Mouse (Mus musculus) C2C12 (cell line): ENCODE results near the gene Chst15.

Experiments used
- CEBPB ChIP-seq: IDR thresholded peaks from one replicate; pipeline ENCODE4 v1.6.1; 2011; ENCODE audit warnings: low read depth, mild to moderate bottlenecking, control low read depth, moderate library complexity
- CTCF ChIP-seq: IDR thresholded peaks from one replicate; pipeline ENCODE4 v1.5.1; 2011; ENCODE audit not compliant: control insufficient read depth, insufficient read depth, insufficient read length
- FOSL1 ChIP-seq: IDR thresholded peaks from one replicate; pipeline ENCODE4 v1.8.0; 2011; ENCODE audit warnings: mild to moderate bottlenecking, low read length; ENCODE audit not compliant: poor library complexity, insufficient read depth, severe bottlenecking
- MAX ChIP-seq: IDR thresholded peaks from one replicate; pipeline ENCODE4 v1.6.1; 2011; ENCODE audit warnings: mild to moderate bottlenecking, control low read depth
- MYOD1 ChIP-seq: IDR thresholded peaks from one replicate; pipeline ENCODE4 v1.6.1; 2011; ENCODE audit warnings: low read depth; ENCODE audit not compliant: control insufficient read depth, insufficient read length
- MYOG ChIP-seq: IDR thresholded peaks from one replicate; pipeline ENCODE4 v1.6.1; 2011; ENCODE audit not compliant: control insufficient read depth, insufficient read length; ENCODE audit errors: extremely low read depth
- USF1 ChIP-seq: IDR thresholded peaks from one replicate; pipeline ENCODE4 v1.6.1; 2011; ENCODE audit warnings: low read depth, mild to moderate bottlenecking, control low read depth, moderate library complexity

DNA sequence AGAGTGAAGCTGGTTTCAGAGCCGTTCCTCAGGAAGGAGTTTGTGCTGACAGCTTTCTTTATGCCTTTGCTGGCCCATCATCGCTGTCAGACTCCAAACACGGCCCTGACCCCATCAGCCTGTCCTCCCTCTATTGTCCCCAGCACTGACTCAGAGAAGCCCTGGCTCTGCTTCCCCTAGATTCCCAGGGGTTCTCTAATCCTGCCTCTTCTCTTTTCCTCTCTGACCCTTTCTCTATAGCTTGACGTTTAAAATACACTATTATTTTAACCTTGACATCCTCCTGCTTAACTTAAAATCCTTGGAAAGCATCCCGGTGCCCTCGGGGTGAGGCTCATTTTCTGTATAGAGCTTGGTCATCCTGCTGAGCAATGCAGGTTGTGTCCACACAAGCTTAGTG is 117.3 kb downstream of the Chst15 start:
- TF ChIP-seq CTCF (no peak), MYOG (no peak), CEBPB (no peak), USF1 (no peak), MYOD1 (no peak), MAX (no peak), FOSL1 (no peak)
